Comparison of ENCODE assay signal across 11 mouse cellular contexts in the genomic region with DNA sequence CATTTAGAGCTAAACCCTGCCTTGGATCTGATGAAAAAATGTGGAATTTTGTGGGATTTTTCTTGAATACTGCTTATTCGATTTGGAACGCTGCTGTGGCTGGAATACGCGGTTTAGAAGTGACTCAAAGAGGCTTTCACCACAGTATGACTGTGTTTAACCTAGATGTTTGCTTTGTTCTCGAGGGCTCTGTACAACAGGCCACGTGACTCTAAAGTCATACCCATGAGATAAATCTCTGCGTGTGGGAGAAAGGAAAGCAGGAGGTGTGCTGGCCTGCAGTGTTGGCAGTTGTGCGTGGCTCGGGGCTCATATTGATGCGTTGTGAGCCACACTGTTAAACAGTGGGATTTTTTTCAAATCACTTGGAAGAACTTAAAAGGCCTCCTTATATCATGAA. TPM values are rescaled to one million over a fixed set of nuclear protein-coding genes. Genes with fewer than 3 reads are reported as not detected.
DNase-seq lines count a peak whose midpoint lies in the region; ATAC-seq and TF ChIP-seq lines count a peak whose summit lies in the region.
"Had no signal": no experiment of that assay in that cellular context is flagged by ENCODE, and none has a peak within 500 bp of the region (broad histone marks: within the 10 kb centered on the region; RNA-seq: fewer than 3 reads in every experiment).

No protein-coding gene starts in this region.

- H3K36me3 ChIP-seq in embryonic facial prominence, embryonic 12.5 days, result no peaks in the 10 kb centered on the region
- peaks cover 4% of the 10 kb centered on the region; the same call in 1 of the 2 replicates for H3K36me3 ChIP-seq in embryonic facial prominence, embryonic 10.5 days (replicated peaks)
- no peaks in the 10 kb centered on the region for H3K36me3 ChIP-seq in midbrain, embryonic 16.5 days (ENCODE audit: control insufficient read depth, insufficient read depth, low read length)
- no peaks in the 10 kb centered on the region; the same call in 1 of the 2 replicates for H3K36me3 ChIP-seq in midbrain, postnatal 0 days (ENCODE audit: insufficient read depth, low read length)
- no peaks in the 10 kb centered on the region for H3K36me3 ChIP-seq in liver, postnatal 0 days (replicated peaks; ENCODE audit: insufficient read depth, low read length)

- no peaks in the 10 kb centered on the region for H3K9me3 ChIP-seq in embryonic facial prominence, embryonic 12.5 days
- no peaks in the 10 kb centered on the region for H3K9me3 ChIP-seq in embryonic facial prominence, embryonic 10.5 days
- no peaks in the 10 kb centered on the region for H3K9me3 ChIP-seq in midbrain, embryonic 16.5 days (replicated peaks; ENCODE audit: control insufficient read depth, low read length, poor library complexity, severe bottlenecking)
- no peaks in the 10 kb centered on the region for H3K9me3 ChIP-seq in midbrain, postnatal 0 days (ENCODE audit: low read length)
- no peaks in the 10 kb centered on the region for H3K9me3 ChIP-seq in liver, postnatal 0 days (ENCODE audit: low read length)
- H3K9me3 ChIP-seq: megakaryocyte, embryonic 14.5 days had no signal

- no peak for TF ChIP-seq CTCF in midbrain, postnatal 0 days (IDR thresholded peaks at IDR 0.05)
- TF ChIP-seq CTCF in liver, postnatal 0 days (IDR thresholded peaks at IDR 0.05; ENCODE audit: low read depth), result no peak

- H3K4me2 ChIP-seq in embryonic facial prominence, embryonic 12.5 days (replicated peaks), result no peak overlapping the region
- no peak overlapping the region for H3K4me2 ChIP-seq in midbrain, embryonic 16.5 days (ENCODE audit: low read length)
- H3K4me2 ChIP-seq in midbrain, postnatal 0 days (ENCODE audit: low read depth, low read length, poor library complexity, severe bottlenecking), result no peak overlapping the region
- H3K4me2 ChIP-seq in liver, postnatal 0 days (ENCODE audit: low read depth, low read length), result peak overlapping the region; percentile 55

- no peaks in the 10 kb centered on the region for H3K27me3 ChIP-seq in embryonic facial prominence, embryonic 12.5 days
- no peaks in the 10 kb centered on the region for H3K27me3 ChIP-seq in embryonic facial prominence, embryonic 10.5 days (replicated peaks; ENCODE audit: low read depth, poor library complexity, severe bottlenecking)
- H3K27me3 ChIP-seq in midbrain, embryonic 16.5 days (ENCODE audit: control insufficient read depth, insufficient read depth, low read depth, low read length), result no peaks in the 10 kb centered on the region
- no peaks in the 10 kb centered on the region for H3K27me3 ChIP-seq in midbrain, postnatal 0 days (ENCODE audit: insufficient read depth, low read length)
- no peaks in the 10 kb centered on the region for H3K27me3 ChIP-seq in liver, postnatal 0 days (ENCODE audit: insufficient read depth, low read length)
- H3K27me3 ChIP-seq: megakaryocyte, embryonic 14.5 days had no signal

- ATAC-seq in embryonic facial prominence, embryonic 12.5 days (ENCODE audit: insufficient number of reproducible peaks, insufficient read depth, low FRiP score, low TSS enrichment), result no peak
- peak; percentile 46; the same call in 1 of the 2 replicates for ATAC-seq in midbrain, embryonic 16.5 days
- no peak for ATAC-seq in midbrain, postnatal 0 days (ENCODE audit: low FRiP score)
- peak; percentile 95 for ATAC-seq in liver, postnatal 0 days

- H3K27ac ChIP-seq in embryonic facial prominence, embryonic 12.5 days, result peak overlapping the region; percentile 23; the same call in 1 of the 2 replicates
- no peak overlapping the region for H3K27ac ChIP-seq in embryonic facial prominence, embryonic 10.5 days (replicated peaks)
- H3K27ac ChIP-seq in midbrain, embryonic 16.5 days (ENCODE audit: low read length), result no peak overlapping the region
- no peak overlapping the region for H3K27ac ChIP-seq in midbrain, postnatal 0 days (ENCODE audit: low read depth, low read length)
- H3K27ac ChIP-seq in liver, postnatal 0 days (ENCODE audit: low read depth), result peak overlapping the region; percentile 81

- no peak overlapping the region for H3K9ac ChIP-seq in embryonic facial prominence, embryonic 12.5 days
- no peak overlapping the region for H3K9ac ChIP-seq in midbrain, embryonic 16.5 days (ENCODE audit: low read depth, low read length)
- no peak overlapping the region for H3K9ac ChIP-seq in midbrain, postnatal 0 days (replicated peaks; ENCODE audit: low read length, poor library complexity, severe bottlenecking)
- H3K9ac ChIP-seq in liver, postnatal 0 days (replicated peaks), result 0 out of 2 replicates have a peak overlapping the region, but pooled peaks have one; percentile 41

- peaks cover 32% of the 10 kb centered on the region for H3K4me1 ChIP-seq in embryonic facial prominence, embryonic 12.5 days
- peaks cover 48% of the 10 kb centered on the region for H3K4me1 ChIP-seq in embryonic facial prominence, embryonic 10.5 days
- H3K4me1 ChIP-seq in midbrain, embryonic 16.5 days (ENCODE audit: control insufficient read depth, insufficient read depth, low read length), result peaks cover 5% of the 10 kb centered on the region
- H3K4me1 ChIP-seq in midbrain, postnatal 0 days (ENCODE audit: insufficient read depth, low read length), result no peaks in the 10 kb centered on the region
- H3K4me1 ChIP-seq in liver, postnatal 0 days (ENCODE audit: insufficient read depth), result peaks cover 3% of the 10 kb centered on the region; the same call in 1 of the 2 replicates
- H3K4me1 ChIP-seq: megakaryocyte, embryonic 14.5 days had no signal

- no peak for TF ChIP-seq EP300 in liver, postnatal 0 days (IDR thresholded peaks at IDR 0.05; ENCODE audit: low read depth)

- whole genome bisulfite sequencing in embryonic facial prominence, embryonic 12.5 days, result 78% methylated on average over 10 of the region's 10 CpGs
- 92% methylated on average over 10 of the region's 10 CpGs for WGBS in embryonic facial prominence, embryonic 10.5 days
- 58% methylated on average over 10 of the region's 10 CpGs for WGBS in midbrain, embryonic 16.5 days
- 56% methylated on average over 10 of the region's 10 CpGs for WGBS in midbrain, postnatal 0 days
- WGBS in liver, postnatal 0 days (ENCODE audit: insufficient replicate concordance), result 56% methylated on average over 10 of the region's 10 CpGs

- H3K4me3 ChIP-seq in embryonic facial prominence, embryonic 12.5 days, result no peak overlapping the region
- H3K4me3 ChIP-seq in embryonic facial prominence, embryonic 10.5 days, result no peak overlapping the region
- H3K4me3 ChIP-seq in midbrain, embryonic 16.5 days (ENCODE audit: low read depth, low read length), result no peak overlapping the region
- no peak overlapping the region for H3K4me3 ChIP-seq in midbrain, postnatal 0 days (ENCODE audit: low read depth, low read length)
- H3K4me3 ChIP-seq in liver, postnatal 0 days (ENCODE audit: low read depth, low read length), result no peak overlapping the region; the same call in 1 of the 2 replicates
- H3K4me3 ChIP-seq: megakaryocyte, embryonic 14.5 days had no signal

- DNase-seq in embryonic facial prominence, embryonic 10.5 days (ENCODE audit: low spot score), result no peak
- DNase-seq in midbrain, postnatal 0 days (ENCODE audit: low spot score), result no peak
- no peak for DNase-seq in liver, postnatal 0 days
- peak; percentile 44 for DNase-seq in yolk sac, embryonic 10.5 days (ENCODE audit: low spot score)
- DNase-seq in T-cell, adult 2 months (ENCODE audit: low spot score), result no peak
- DNase-seq in thymus, postnatal 0 days (ENCODE audit: low spot score), result no peak
- DNase-seq: cerebellum, postnatal 25 days; layer of hippocampus, adult 9-11 months had no signal

RNA-seq across cellular contexts. Expression of gene Tnfrsf19, which starts 52.8 kb away (rescaled TPM):
- 49.0 and 62.6 TPM in 2 replicates for polyA plus RNA-seq in embryonic facial prominence, embryonic 12.5 days (2016; fragmentation: Nextera tagmentation; extraction: Ambion mirVana)
- polyA plus RNA-seq in embryonic facial prominence, embryonic 10.5 days (2016; fragmentation: Nextera tagmentation; extraction: Ambion mirVana), result 37.2 and 41.4 TPM in 2 replicates
- 36.5 and 41.7 TPM in 2 replicates for polyA plus RNA-seq in midbrain, embryonic 16.5 days (2015; fragmentation: Nextera tagmentation; extraction: Ambion mirVana)
- total RNA-seq in midbrain, postnatal 0 days (2014; rRNA removed), result 42.9 and 50.3 TPM in 2 replicates
- 29.5 and 32.3 TPM in 2 replicates for polyA plus RNA-seq in midbrain, postnatal 0 days (2015; fragmentation: Nextera tagmentation; extraction: Ambion mirVana)
- 2.4 and 2.5 TPM in 2 replicates for polyA plus RNA-seq in liver, postnatal 0 days (2015; fragmentation: Nextera tagmentation; extraction: Ambion mirVana)
- polyA plus RNA-seq in thymus, postnatal 0 days (2015; fragmentation: Nextera tagmentation; extraction: Ambion mirVana), result 3.8 and 4.2 TPM in 2 replicates

Comparison
In these comparisons a context has a peak if more than half of its experiments do, and no peak if none do; other contexts are left out.
1. ATAC-seq: peak in midbrain, embryonic 16.5 days (single experiment) and liver, postnatal 0 days (single experiment); none in embryonic facial prominence, embryonic 12.5 days (single experiment) and midbrain, postnatal 0 days (single experiment).
2. H3K27ac ChIP-seq: peak in embryonic facial prominence, embryonic 12.5 days (single experiment) and liver, postnatal 0 days (single experiment); none in embryonic facial prominence, embryonic 10.5 days (single experiment), midbrain, embryonic 16.5 days (single experiment) and midbrain, postnatal 0 days (single experiment).